Mouse (Mus musculus): Measurements from ENCODE around the gene Slc25a47. TPM values are rescaled to one million over a fixed set of nuclear protein-coding genes. Genes with fewer than 3 reads are reported as not detected.
A peak's percentile ranks its signal among the peaks of the same experiment; 100 is the strongest.

Slc25a47 gene
- polyA plus RNA-seq, 1 experiment from 2014 or later = 481 TPM

GRCm38 (mm10) chr12:108857589-108858184 lies 21.8 kb downstream of the Slc25a47 start:
- ATAC-seq (peak; percentile 1), DNase-seq (no peak)
- Histone ChIP-seq H3K27me3 (ENCODE audit: insufficient read depth, low read length) (no peaks in the 10 kb centered on the region), H3K36me3 (replicated peaks; ENCODE audit: insufficient read depth, low read length) (peaks cover 17% of the 10 kb centered on the region), H3K4me1 (ENCODE audit: insufficient read depth) (peaks cover 3% of the 10 kb centered on the region; the same call in 1 of the 2 replicates), H3K4me3 (ENCODE audit: low read depth, low read length) (no peak overlapping the region), H3K4me2 (ENCODE audit: low read depth, low read length) (no peak overlapping the region), H3K9ac (replicated peaks) (no peak overlapping the region), H3K9me3 (ENCODE audit: low read length) (no peaks in the 10 kb centered on the region), H3K27ac (ENCODE audit: low read depth) (peak overlapping the region; percentile 98)
- 69% methylated on average over 7 of the region's 7 CpGs for WGBS (ENCODE audit: insufficient replicate concordance)
- no peak for TF ChIP-seq CTCF (IDR thresholded peaks at IDR 0.05; ENCODE audit: low read depth)
- no peak for TF ChIP-seq EP300 (IDR thresholded peaks at IDR 0.05; ENCODE audit: low read depth)

- TF ChIP-seq CTCF (IDR thresholded peaks at IDR 0.05; ENCODE audit: low read depth) = no peak
- TF ChIP-seq EP300 (IDR thresholded peaks at IDR 0.05; ENCODE audit: low read depth) = no peak
- H3K9me3 ChIP-seq (ENCODE audit: low read length) = no peaks in the 10 kb centered on the region
- ATAC-seq (no peak), DNase-seq (no peak)
- H3K36me3 ChIP-seq (replicated peaks; ENCODE audit: insufficient read depth, low read length) = peaks cover 21% of the 10 kb centered on the region
- H3K9ac ChIP-seq (replicated peaks) = no peak overlapping the region
- H3K4me3 ChIP-seq (ENCODE audit: low read depth, low read length) = no peak overlapping the region
- H3K27me3 ChIP-seq (ENCODE audit: insufficient read depth, low read length) = no peaks in the 10 kb centered on the region
- 0 out of 2 replicates have a peak overlapping the region, but pooled peaks have one; percentile 98 for H3K27ac ChIP-seq (ENCODE audit: low read depth)
- H3K4me2 ChIP-seq (ENCODE audit: low read depth, low read length) = no peak overlapping the region
- peaks cover 3% of the 10 kb centered on the region; the same call in 1 of the 2 replicates for H3K4me1 ChIP-seq (ENCODE audit: insufficient read depth)
- WGBS (ENCODE audit: insufficient replicate concordance) = 69% methylated on average over 5 of the region's 5 CpGs
Observed at GRCm38 (mm10) chr12:108858486-108858885, 22.6 kb downstream of the Slc25a47 start.

GRCm38 (mm10) chr12:108865007-108865494 lies 29.2 kb downstream of the Slc25a47 start:
- Histone ChIP-seq H3K27ac (ENCODE audit: low read depth) (peak overlapping the region; percentile 48; the same call in 1 of the 2 replicates), H3K9me3 (ENCODE audit: low read length) (no peaks in the 10 kb centered on the region), H3K4me3 (ENCODE audit: low read depth, low read length) (no peak overlapping the region), H3K4me1 (ENCODE audit: insufficient read depth) (0 out of 2 replicates have a peak, but pooled peaks cover 3% of the 10 kb centered on the region), H3K27me3 (ENCODE audit: insufficient read depth, low read length) (no peaks in the 10 kb centered on the region), H3K36me3 (replicated peaks; ENCODE audit: insufficient read depth, low read length) (peaks cover 47% of the 10 kb centered on the region), H3K9ac (replicated peaks) (no peak overlapping the region), H3K4me2 (ENCODE audit: low read depth, low read length) (no peak overlapping the region)
- ATAC-seq (peak; percentile 48), DNase-seq (no peak)
- TF ChIP-seq EP300 (IDR thresholded peaks at IDR 0.05; ENCODE audit: low read depth) (no peak), CTCF (IDR thresholded peaks at IDR 0.05; ENCODE audit: low read depth) (no peak)
- 66% methylated on average over 6 of the region's 6 CpGs for WGBS (ENCODE audit: insufficient replicate concordance)

- Histone ChIP-seq H3K9me3 (ENCODE audit: low read length) (no peaks in the 10 kb centered on the region), H3K27ac (ENCODE audit: low read depth) (no peak overlapping the region), H3K9ac (replicated peaks) (no peak overlapping the region), H3K36me3 (replicated peaks; ENCODE audit: insufficient read depth, low read length) (peaks cover 39% of the 10 kb centered on the region), H3K27me3 (ENCODE audit: insufficient read depth, low read length) (no peaks in the 10 kb centered on the region), H3K4me2 (ENCODE audit: low read depth, low read length) (no peak overlapping the region), H3K4me3 (ENCODE audit: low read depth, low read length) (no peak overlapping the region), H3K4me1 (ENCODE audit: insufficient read depth) (0 out of 2 replicates have a peak, but pooled peaks cover 3% of the 10 kb centered on the region)
- ATAC-seq (no peak), DNase-seq (peak; percentile 31)
- WGBS (ENCODE audit: insufficient replicate concordance) = 72% methylated on average over 2 of the region's 2 CpGs
- peak; percentile 52 for TF ChIP-seq CTCF (IDR thresholded peaks at IDR 0.05; ENCODE audit: low read depth)
- no peak for TF ChIP-seq EP300 (IDR thresholded peaks at IDR 0.05; ENCODE audit: low read depth)
Observed at GRCm38 (mm10) chr12:108869575-108869974, 33.7 kb downstream of the Slc25a47 start.

- H3K36me3 ChIP-seq (replicated peaks; ENCODE audit: insufficient read depth, low read length) = peaks cover 42% of the 10 kb centered on the region
- TF ChIP-seq CTCF (IDR thresholded peaks at IDR 0.05; ENCODE audit: low read depth) (no peak), EP300 (IDR thresholded peaks at IDR 0.05; ENCODE audit: low read depth) (no peak)
- no peaks in the 10 kb centered on the region for H3K9me3 ChIP-seq (ENCODE audit: low read length)
- no peak for ATAC-seq
- no peaks in the 10 kb centered on the region for H3K27me3 ChIP-seq (ENCODE audit: insufficient read depth, low read length)
- H3K9ac ChIP-seq (replicated peaks) = no peak overlapping the region
- no peak overlapping the region for H3K4me2 ChIP-seq (ENCODE audit: low read depth, low read length)
- no peaks in the 10 kb centered on the region for H3K4me1 ChIP-seq (ENCODE audit: insufficient read depth)
- DNase-seq = no peak
- WGBS (ENCODE audit: insufficient replicate concordance) = 74% methylated on average over 5 of the region's 5 CpGs
- no peak overlapping the region for H3K4me3 ChIP-seq (ENCODE audit: low read depth, low read length)
- H3K27ac ChIP-seq (ENCODE audit: low read depth) = no peak overlapping the region
Observed at GRCm38 (mm10) chr12:108873122-108873521, 37.3 kb downstream of the Slc25a47 start.

DNA sequence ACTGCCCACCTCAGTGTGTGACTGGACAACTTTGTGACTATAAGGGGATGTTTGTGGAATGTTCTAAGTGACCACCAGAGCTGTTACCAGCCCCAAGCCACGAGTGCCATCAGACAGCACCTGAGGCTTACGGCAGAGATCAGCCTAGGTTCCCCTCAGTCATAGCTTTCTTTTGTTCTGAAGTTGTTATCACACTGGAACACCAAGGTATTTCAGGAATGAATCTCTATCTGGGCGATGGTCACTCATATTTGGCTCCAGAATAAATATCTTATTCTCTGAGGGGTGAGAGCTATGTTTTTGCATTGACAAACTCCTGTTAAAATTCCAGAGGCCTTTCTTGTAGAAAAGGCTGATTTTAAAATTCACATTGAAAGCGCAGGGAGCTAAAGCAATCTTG lies 43.3 kb downstream of the Slc25a47 start:
- H3K36me3 ChIP-seq (replicated peaks; ENCODE audit: insufficient read depth, low read length) = peaks cover 46% of the 10 kb centered on the region
- no peak overlapping the region for H3K9ac ChIP-seq (replicated peaks)
- TF ChIP-seq CTCF (IDR thresholded peaks at IDR 0.05; ENCODE audit: low read depth) (no peak), EP300 (IDR thresholded peaks at IDR 0.05; ENCODE audit: low read depth) (no peak)
- no peak for ATAC-seq
- no peak for DNase-seq
- H3K27ac ChIP-seq (ENCODE audit: low read depth) = no peak overlapping the region
- H3K27me3 ChIP-seq (ENCODE audit: insufficient read depth, low read length) = no peaks in the 10 kb centered on the region
- H3K4me2 ChIP-seq (ENCODE audit: low read depth, low read length) = no peak overlapping the region
- no peaks in the 10 kb centered on the region for H3K9me3 ChIP-seq (ENCODE audit: low read length)
- no peak overlapping the region for H3K4me3 ChIP-seq (ENCODE audit: low read depth, low read length)
- WGBS (ENCODE audit: insufficient replicate concordance) = 83% methylated on average over 4 of the region's 4 CpGs
- no peaks in the 10 kb centered on the region for H3K4me1 ChIP-seq (ENCODE audit: insufficient read depth)

Measured in liver, postnatal 0 days (tissue).